Mouse (Mus musculus) adipocyte (in vitro differentiated cells): ENCODE results near the gene Ano6.

Experiments used
- DNase-seq: peaks from one replicate; pipeline ENCODE4 v3.0.0-alpha.2; 2016; ENCODE audit warnings: low spot score

The Ano6 gene

GRCm38 (mm10) chr15:95768703-95769102 lies 21.9 kb upstream of the Ano6 start:
- DNase-seq = peak; percentile 60

- peak; percentile 88 for DNase-seq
Observed at GRCm38 (mm10) chr15:95769576-95769975, 21.1 kb upstream of the Ano6 start.

GRCm38 (mm10) chr15:95770307-95770706 lies 20.3 kb upstream of the Ano6 start:
- DNase-seq = no peak

- no peak for DNase-seq
Observed at GRCm38 (mm10) chr15:95772374-95772773, 18.3 kb upstream of the Ano6 start.

- peak; percentile 71 for DNase-seq
Observed at GRCm38 (mm10) chr15:95772861-95773836, 17.5 kb upstream of the Ano6 start.

- DNase-seq = no peak
Observed at GRCm38 (mm10) chr15:95774197-95774596, 16.4 kb upstream of the Ano6 start.

- DNase-seq = no peak
Observed at GRCm38 (mm10) chr15:95774674-95775414, 15.8 kb upstream of the Ano6 start.

GRCm38 (mm10) chr15:95777743-95778142 lies 12.9 kb upstream of the Ano6 start:
- DNase-seq = no peak

- no peak for DNase-seq
Observed at GRCm38 (mm10) chr15:95778710-95779109, 11.9 kb upstream of the Ano6 start.

- DNase-seq = no peak
Observed at GRCm38 (mm10) chr15:95786624-95787023, 4.0 kb upstream of the Ano6 start.

GRCm38 (mm10) chr15:95787578-95787977 lies 3.1 kb upstream of the Ano6 start:
- no peak for DNase-seq

GRCm38 (mm10) chr15:95789562-95790528 lies 798 bp upstream of the Ano6 start:
- DNase-seq = no peak

GRCm38 (mm10) chr15:95791141-95791791 lies 623 bp downstream of the Ano6 start:
- peak; percentile 49 for DNase-seq

GRCm38 (mm10) chr15:95791855-95792254 lies 1.2 kb downstream of the Ano6 start:
- no peak for DNase-seq

GRCm38 (mm10) chr15:95792261-95793260 lies 1.9 kb downstream of the Ano6 start:
- DNase-seq = peak; percentile 47

- DNase-seq = no peak
Observed at GRCm38 (mm10) chr15:95793748-95794491, 3.3 kb downstream of the Ano6 start.

- DNase-seq = peak; percentile 90
Observed at GRCm38 (mm10) chr15:95794611-95795565, 4.2 kb downstream of the Ano6 start.

GRCm38 (mm10) chr15:95796062-95796461 lies 5.4 kb downstream of the Ano6 start:
- peak; percentile 58 for DNase-seq
